Mouse (Mus musculus) kidney, embryonic 14.5 days (tissue): ENCODE measurements around the gene Zfp451. TPM values are rescaled to one million over a fixed set of nuclear protein-coding genes. Genes with fewer than 3 reads are reported as not detected.

Experiments
- ATAC-seq: fragments of 200-750 bp; cut with Nextera tagmentation; 2 replicates; pipeline ENCODE4 v1.8.0; 2017; ENCODE audit warnings: moderate number of reproducible peaks, mild to moderate bottlenecking, moderate TSS enrichment, moderate library complexity; ENCODE audit not compliant: low FRiP score, low TSS enrichment
- H3K27ac ChIP-seq: fragments of 300-500 bp; sonication (generic); 2 replicates; pipeline ENCODE4 v1.5.1; 2014; ENCODE audit warnings: low read depth, mild to moderate bottlenecking, low read length, moderate library complexity, mixed read lengths
- H3K27me3 ChIP-seq: fragments of 300-500 bp; sonication (generic); 2 replicates; pipeline ENCODE4 v1.6.1; 2014; ENCODE audit warnings: mild to moderate bottlenecking, low read length; ENCODE audit not compliant: control insufficient read depth, insufficient read depth
- H3K36me3 ChIP-seq: fragments of 300-500 bp; sonication (generic); 2 replicates; pipeline ENCODE4 v1.6.1; 2014; ENCODE audit warnings: low read length, mixed read lengths; ENCODE audit not compliant: control insufficient read depth, insufficient read depth
- H3K4me1 ChIP-seq: fragments of 300-500 bp; sonication (generic); 2 replicates; pipeline ENCODE4 v1.6.1; 2014; ENCODE audit warnings: low read length, mixed read lengths; ENCODE audit not compliant: control insufficient read depth, insufficient read depth
- H3K4me2 ChIP-seq: fragments of 300-500 bp; sonication (generic); replicated peaks from 2 replicates; pipeline ENCODE4 v1.6.1; 2014; ENCODE audit warnings: low read depth, mild to moderate bottlenecking, low read length
- H3K4me3 ChIP-seq: fragments of 300-500 bp; sonication (generic); 2 replicates; pipeline ENCODE4 v1.5.1; 2014; ENCODE audit warnings: mild to moderate bottlenecking, low read length
- H3K9ac ChIP-seq: fragments of 300-500 bp; sonication (generic); 2 replicates; pipeline ENCODE4 v1.6.1; 2014; ENCODE audit warnings: low read depth, mild to moderate bottlenecking, low read length, moderate library complexity
- H3K9me3 ChIP-seq: fragments of 300-500 bp; sonication (generic); 2 replicates; pipeline ENCODE4 v1.6.1; 2016; ENCODE audit warnings: low read length; ENCODE audit not compliant: control insufficient read depth
- WGBS: fragments of 180-500 bp; shearing (Covaris S2); extraction: QIAGEN DNeasy Blood & Tissue Kit; methylation state at CpG from one replicate; pipeline ENCODE4 v1.1.7; 2014; 5-methylcytosine and 5-hydroxymethylcytosine counted together
- polyA plus RNA-seq: library from polyadenylated mRNA; unstranded; fragments of >200 nt; fragmentation: Nextera tagmentation; extraction: Ambion mirVana; gene quantifications from 2 replicates; pipeline ENCODE4 v1.2.1, GENCODE M21; 2014

Zfp451 gene
- polyA plus RNA-seq, 1 experiment from 2014 or later = 38.8 TPM

DNA sequence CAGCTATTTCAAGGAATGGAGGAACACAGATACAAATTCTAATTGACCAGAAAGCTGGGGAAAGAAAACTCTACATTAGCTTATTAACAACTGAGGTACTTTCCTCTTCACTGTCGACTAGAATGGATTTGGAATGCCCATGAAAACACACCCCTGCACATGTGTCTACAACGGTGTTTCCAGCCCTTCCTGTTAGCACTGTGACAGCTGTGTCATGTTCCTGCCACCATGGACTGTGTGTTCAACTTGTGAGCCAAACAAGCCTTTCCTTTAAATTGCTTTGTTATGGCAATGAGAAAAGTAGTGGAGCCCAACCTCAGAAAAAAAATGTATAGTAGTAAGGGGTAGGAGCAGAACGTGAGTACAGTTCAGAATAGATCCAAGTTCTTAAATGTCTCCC is 25.9 kb downstream of the Zfp451 start:
- Histone ChIP-seq H3K4me3 (no peak overlapping the region), H3K4me2 (no peak overlapping the region), H3K27ac (no peak overlapping the region), H3K27me3 (no peaks in the 10 kb centered on the region), H3K36me3 (peaks cover 5% of the 10 kb centered on the region; the same call in 1 of the 2 replicates), H3K9me3 (no peaks in the 10 kb centered on the region), H3K4me1 (no peaks in the 10 kb centered on the region), H3K9ac (no peak overlapping the region)
- no peak for ATAC-seq
- 51% methylated on average over 3 of the region's 3 CpGs for WGBS

DNA sequence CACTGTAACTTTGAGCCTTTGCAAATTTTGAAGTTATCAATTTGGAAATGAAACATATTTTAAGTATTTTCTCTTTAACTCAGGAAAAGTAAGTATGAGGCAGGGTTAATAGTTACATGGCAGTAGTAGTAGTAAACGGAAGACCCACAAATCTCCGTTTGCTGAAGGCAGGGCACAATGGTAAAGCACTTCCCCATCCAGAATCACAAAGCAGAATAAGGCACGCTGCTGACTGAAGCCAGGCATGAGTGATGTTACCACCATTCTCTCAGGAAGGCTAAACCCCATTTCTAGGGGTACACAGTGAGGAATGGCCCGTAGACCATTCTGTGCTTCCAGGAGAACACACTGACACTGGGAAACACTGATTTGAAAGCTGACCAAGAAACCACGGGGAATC is 26.3 kb downstream of the Zfp451 start:
- Histone ChIP-seq H3K9ac (no peak overlapping the region), H3K4me3 (no peak overlapping the region), H3K9me3 (no peaks in the 10 kb centered on the region), H3K27me3 (no peaks in the 10 kb centered on the region), H3K27ac (no peak overlapping the region), H3K4me2 (no peak overlapping the region), H3K36me3 (peaks cover 5% of the 10 kb centered on the region; the same call in 1 of the 2 replicates), H3K4me1 (no peaks in the 10 kb centered on the region)
- 83% methylated on average over 5 of the region's 5 CpGs for WGBS
- no peak for ATAC-seq

DNA sequence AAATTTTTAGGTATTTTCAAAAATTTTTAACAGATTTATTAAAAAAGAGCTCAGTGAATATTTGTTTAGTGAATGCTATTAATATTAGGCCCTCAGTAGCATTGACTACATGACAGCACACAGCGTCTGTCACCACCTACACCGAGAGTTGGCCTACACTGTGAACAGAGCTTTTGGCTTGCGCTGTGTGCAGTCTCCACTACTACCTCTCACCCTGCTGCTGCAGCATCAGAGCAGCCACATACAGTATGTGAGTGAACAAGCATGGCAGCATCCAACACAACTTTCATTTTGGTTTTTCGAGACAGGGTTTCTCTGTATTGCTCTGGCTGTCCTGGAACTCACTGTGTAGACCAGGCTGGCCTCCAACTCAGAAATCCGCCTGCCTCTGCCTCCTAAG is 29.8 kb downstream of the Zfp451 start:
- no peak for ATAC-seq
- Histone ChIP-seq H3K27me3 (no peaks in the 10 kb centered on the region), H3K27ac (no peak overlapping the region), H3K4me1 (no peaks in the 10 kb centered on the region), H3K4me2 (no peak overlapping the region), H3K4me3 (no peak overlapping the region), H3K9ac (no peak overlapping the region), H3K9me3 (no peaks in the 10 kb centered on the region), H3K36me3 (peaks cover 12% of the 10 kb centered on the region; the same call in 1 of the 2 replicates)
- 98% methylated on average over 5 of the region's 5 CpGs for WGBS

DNA sequence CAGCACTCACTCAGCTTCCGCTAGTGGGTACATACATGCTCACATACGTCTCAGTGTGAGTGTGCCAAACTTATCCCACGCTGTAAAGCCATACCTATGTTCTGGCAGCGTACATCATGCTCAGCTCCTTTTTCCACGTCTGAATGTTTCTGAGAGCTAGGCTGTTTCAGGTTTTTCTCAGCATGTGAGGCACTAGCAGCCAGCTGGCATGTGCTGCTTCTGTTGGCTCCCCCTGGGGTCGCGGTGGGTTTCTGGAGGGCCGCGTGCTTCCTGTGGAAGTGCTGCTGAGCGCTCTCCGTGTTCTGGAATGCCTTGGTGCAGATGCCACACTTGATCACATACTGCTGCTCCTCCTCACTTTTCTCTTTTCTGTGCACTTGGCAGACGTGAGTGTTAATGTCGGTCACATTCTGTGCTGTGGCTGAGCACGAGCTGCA is 38.2 kb downstream of the Zfp451 start:
- 91% methylated on average over 14 of the region's 14 CpGs for WGBS
- Histone ChIP-seq H3K36me3 (peaks cover 41% of the 10 kb centered on the region), H3K4me2 (no peak overlapping the region), H3K4me1 (no peaks in the 10 kb centered on the region), H3K27ac (no peak overlapping the region), H3K27me3 (no peaks in the 10 kb centered on the region), H3K9me3 (no peaks in the 10 kb centered on the region), H3K4me3 (no peak overlapping the region), H3K9ac (no peak overlapping the region)
- ATAC-seq = no peak

DNA sequence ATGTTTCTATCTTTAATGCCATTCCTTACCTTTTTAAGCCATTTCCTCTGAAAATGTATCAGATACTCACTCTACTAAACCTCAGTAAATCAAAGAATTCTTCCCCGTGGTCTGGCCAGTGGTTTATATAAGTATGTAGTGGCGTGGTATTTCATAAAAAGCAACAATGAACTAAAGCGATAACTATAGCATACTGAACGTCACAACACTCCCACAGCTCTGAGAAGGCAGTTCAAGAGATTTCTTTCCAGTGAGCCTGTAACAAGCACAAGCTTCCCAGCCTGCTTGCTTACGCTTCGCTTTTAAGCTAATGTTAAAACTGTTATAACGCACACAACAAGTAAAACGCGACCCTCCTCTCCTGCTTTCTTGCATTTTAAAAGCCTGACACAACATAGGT is 42.3 kb downstream of the Zfp451 start:
- WGBS = 94% methylated on average over 9 of the region's 9 CpGs
- H3K4me1 ChIP-seq = no peaks in the 10 kb centered on the region
- no peak overlapping the region for H3K4me3 ChIP-seq
- H3K27ac ChIP-seq = no peak overlapping the region
- H3K9ac ChIP-seq = no peak overlapping the region
- H3K9me3 ChIP-seq = no peaks in the 10 kb centered on the region
- H3K27me3 ChIP-seq = no peaks in the 10 kb centered on the region
- no peak for ATAC-seq
- no peak overlapping the region for H3K4me2 ChIP-seq
- peaks cover 52% of the 10 kb centered on the region for H3K36me3 ChIP-seq

DNA sequence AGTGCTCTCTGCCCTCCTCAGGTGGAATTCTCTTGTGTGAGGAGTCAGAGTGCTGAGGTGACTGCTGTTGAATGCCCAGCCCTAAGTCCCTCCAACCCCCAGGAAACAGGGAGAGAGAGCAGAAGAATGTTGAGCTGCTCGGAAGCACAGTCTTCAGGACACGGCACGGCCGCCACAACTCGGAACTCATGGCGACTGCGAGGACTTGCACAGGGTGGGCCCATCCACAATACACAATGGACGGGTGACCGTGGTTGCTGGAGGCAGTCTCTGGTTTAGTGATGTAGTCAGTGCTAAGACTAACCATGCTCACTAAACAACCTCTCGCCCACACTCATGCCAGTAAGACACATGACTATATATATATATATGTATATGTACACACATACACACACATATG is 42.8 kb downstream of the Zfp451 start:
- H3K9me3 ChIP-seq = no peaks in the 10 kb centered on the region
- ATAC-seq = no peak
- 96% methylated on average over 10 of the region's 10 CpGs for WGBS
- no peak overlapping the region for H3K27ac ChIP-seq
- no peak overlapping the region for H3K4me3 ChIP-seq
- no peaks in the 10 kb centered on the region for H3K4me1 ChIP-seq
- H3K4me2 ChIP-seq = no peak overlapping the region
- H3K36me3 ChIP-seq = peaks cover 47% of the 10 kb centered on the region
- H3K27me3 ChIP-seq = no peaks in the 10 kb centered on the region
- no peak overlapping the region for H3K9ac ChIP-seq

DNA sequence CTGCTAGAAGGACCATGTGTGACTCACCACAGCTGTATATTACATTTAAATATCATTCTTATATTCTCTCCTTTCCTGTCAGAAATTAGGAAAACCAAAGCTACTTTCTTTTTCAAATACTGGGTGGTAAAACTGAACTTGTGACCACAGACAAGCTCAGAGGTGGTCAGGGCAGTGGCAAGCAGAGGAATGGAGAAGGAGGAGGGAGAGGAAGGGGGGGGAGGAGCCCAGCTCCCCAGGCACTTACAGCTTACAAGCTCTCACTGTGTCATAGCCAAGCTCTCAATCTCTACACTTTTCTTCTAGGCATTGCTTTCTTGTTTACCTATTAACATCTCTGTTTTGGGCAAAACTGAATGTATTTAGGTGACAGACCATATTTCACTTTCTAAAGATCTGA is 45.6 kb downstream of the Zfp451 start:
- no peak overlapping the region for H3K4me2 ChIP-seq
- H3K9me3 ChIP-seq = no peaks in the 10 kb centered on the region
- 0 out of 2 replicates have a peak, but pooled peaks have one; percentile 35 for ATAC-seq
- no peak overlapping the region for H3K4me3 ChIP-seq
- no peaks in the 10 kb centered on the region for H3K27me3 ChIP-seq
- H3K4me1 ChIP-seq = no peaks in the 10 kb centered on the region
- peaks cover 44% of the 10 kb centered on the region for H3K36me3 ChIP-seq
- no peak overlapping the region for H3K27ac ChIP-seq
- no peak overlapping the region for H3K9ac ChIP-seq

DNA sequence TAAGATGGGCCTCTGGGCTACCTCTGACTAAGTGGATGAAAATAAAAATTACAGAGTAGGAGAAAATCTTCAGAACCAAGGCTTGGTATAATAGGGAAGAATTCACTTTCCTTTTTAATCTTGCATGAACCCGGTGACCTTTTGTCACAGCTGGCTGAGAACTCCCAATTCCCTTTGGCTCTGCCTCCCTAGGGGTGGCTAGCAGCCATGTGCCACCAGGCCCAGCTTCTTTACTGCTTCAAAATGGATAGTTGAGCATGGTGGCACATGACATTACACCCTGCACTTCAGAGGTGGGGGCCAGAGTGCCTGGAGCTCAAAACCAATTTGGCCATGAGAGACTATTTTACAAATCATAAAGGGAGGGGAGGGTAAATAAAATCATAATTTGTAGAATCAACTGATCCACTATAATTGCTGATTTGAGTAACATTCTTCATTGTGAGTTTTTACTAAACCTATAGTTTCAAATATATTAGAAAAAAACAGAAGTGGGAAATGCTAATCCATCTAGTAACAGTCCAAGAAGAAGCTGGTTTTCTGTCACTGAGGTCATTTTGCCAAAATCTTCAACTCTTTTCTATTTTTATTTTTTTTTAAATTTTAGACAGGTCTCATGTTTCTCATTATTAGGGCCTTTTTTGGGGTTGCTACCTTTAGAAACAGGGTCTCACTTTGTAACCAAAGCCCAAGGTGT is 46.2 kb downstream of the Zfp451 start:
- Histone ChIP-seq H3K4me2 (no peak overlapping the region), H3K4me1 (no peaks in the 10 kb centered on the region), H3K36me3 (peaks cover 44% of the 10 kb centered on the region), H3K27me3 (no peaks in the 10 kb centered on the region), H3K27ac (no peak overlapping the region), H3K4me3 (no peak overlapping the region), H3K9me3 (no peaks in the 10 kb centered on the region), H3K9ac (no peak overlapping the region)
- ATAC-seq = no peak
- WGBS = 91% methylated on average over 1 of the region's 1 CpGs

DNA sequence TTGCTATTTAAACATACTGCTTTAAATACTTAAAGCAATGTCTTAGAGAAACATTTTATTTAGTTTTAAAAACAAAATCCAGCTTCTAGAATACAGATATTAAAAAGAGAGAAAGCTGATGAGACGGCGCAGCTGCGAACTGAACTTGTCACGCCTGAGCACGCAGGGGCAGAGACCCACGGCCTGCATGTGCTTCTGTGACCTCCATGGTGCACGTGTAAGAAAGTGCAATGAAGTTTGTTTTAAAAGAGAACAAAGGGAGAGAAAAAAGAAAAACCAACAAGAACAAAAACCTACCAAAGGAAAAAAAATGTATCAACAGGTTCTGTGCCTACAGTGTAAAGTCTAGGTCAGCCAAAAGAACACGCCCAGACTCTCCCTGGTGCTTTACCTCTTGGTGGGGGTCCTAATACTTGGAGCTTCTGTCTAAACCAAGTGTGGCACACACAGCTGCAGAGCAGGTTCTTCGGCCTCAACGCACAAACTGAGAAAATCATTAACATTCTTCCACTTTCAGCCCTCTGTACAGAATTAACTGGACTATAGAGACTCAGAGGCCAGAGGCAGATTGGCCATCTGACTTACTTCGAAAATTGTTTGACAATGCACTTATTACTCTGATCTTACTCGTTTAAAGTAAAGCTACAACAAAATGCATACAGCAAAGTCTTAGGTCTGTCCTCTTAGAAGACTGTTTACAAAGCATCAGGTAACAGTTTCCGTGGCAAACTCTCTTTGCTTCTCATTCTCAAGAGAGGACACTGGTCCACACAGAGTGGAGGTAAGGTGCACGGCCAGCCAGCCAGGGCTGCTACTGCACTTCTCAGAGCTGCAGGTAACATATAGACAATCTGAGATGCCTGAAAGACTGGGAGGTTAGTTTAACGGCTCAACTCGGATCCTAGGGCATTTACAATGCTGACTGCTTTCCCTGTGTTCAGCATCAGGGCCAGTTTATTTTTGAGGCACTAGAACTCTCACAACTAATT is 47.6 kb downstream of the Zfp451 start:
- Histone ChIP-seq H3K9me3 (no peaks in the 10 kb centered on the region), H3K4me2 (no peak overlapping the region), H3K4me3 (no peak overlapping the region), H3K4me1 (no peaks in the 10 kb centered on the region), H3K27me3 (no peaks in the 10 kb centered on the region), H3K9ac (no peak overlapping the region), H3K36me3 (peaks cover 45% of the 10 kb centered on the region), H3K27ac (peak overlapping the region; percentile 47; the same call in 1 of the 2 replicates)
- ATAC-seq = no peak
- 72% methylated on average over 16 of the region's 16 CpGs for WGBS
